Mouse (Mus musculus) heart, postnatal 10 days (tissue): ENCODE results near the gene Fkbp8. TPM values are rescaled to one million over a fixed set of nuclear protein-coding genes. Genes with fewer than 3 reads are reported as not detected.

Experiments used
- DNase-seq, 2 experiments: peaks; one replicate each; pipeline ENCODE4 v3.0.0; 2021
- intact Hi-C: fragments of 180-260 bp; cut with DNase I; formaldehyde crosslinking; loops from one replicate; pipeline ENCODE4 v1.15.1; 2025
- total RNA-seq, 2 experiments: library from RNA; stranded (reverse); gene quantifications; 2 replicates each; pipeline ENCODE4 v1.2.3; 2021

Fkbp8 gene
- total RNA-seq, 2 experiments from 2014 or later: 185 to 190 TPM

DNA sequence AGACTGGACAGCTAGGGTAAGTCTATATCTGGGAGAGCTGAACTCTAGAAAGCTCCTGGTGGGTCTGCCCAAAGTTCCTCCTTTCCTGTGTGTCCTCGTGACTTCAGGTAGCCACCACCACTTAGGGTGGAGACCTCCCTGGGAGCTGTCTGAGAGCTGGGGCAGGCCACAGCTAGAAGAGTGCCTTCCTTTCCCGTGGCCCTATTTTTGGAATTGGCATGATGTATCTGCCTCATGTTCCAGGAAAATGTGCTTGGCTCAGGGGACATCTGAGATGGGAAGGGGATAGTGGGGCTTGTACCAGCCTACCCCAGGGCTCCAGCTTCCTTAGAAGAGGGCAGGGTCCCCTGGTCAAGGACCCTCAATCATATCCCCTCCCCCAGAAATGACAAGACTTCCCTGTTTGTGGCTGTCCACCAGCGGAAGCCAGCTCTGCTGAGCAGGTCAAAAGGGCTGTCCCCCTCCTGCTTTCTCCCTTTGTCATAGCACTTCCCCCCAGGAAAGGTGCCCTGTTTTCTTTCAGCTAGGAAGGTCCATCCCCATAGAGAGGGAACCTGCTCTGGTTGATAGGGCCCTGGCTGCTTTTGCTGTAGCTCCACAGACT lies 24.1 kb downstream of the Fkbp8 start:
- intact Hi-C loops: no loop called here
- peak; percentile 60 to 73 for DNase-seq

DNA sequence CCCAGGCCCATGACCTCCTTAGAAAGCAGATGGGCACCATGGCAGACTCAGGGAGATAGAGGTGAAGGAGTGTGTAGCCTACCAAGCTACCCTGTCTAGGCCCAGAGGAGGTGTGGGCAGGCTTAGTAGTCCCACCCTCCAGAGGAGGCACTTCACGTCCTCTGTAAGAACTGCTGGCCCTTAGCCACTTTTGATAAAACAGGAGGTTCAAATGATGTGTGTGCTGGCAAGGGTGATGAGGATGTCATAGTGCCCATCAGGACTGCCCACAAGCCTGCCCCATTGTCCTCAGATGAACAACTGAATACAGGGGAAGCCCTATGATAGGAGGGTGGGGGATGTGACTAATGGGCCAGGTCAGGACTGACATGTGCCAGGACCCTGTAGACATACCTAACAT lies 25.3 kb downstream of the Fkbp8 start:
- intact Hi-C loops: no loop called here
- DNase-seq: peak; percentile 70

DNA sequence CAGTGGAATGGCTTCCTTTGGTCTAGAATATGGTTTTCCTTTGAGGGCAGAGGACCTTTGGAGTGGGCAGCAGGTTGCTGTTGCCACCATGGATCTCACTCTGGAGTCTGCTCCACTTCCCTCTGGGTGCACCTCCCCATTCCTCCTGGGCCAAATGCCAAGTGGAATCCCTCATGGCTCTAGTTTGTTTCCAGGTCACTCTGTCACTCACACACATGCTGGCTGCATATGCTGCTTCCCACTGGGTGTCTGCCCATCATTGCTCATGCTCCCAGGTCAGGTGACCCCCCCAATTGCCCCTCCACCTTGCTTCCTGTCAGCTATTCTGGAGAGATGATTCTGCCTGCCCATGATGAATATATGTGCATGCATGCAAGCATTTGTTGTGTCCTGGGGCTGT lies 26.2 kb downstream of the Fkbp8 start:
- DNase-seq: peak; percentile 88 to 89
- intact Hi-C loops: no loop called here

DNA sequence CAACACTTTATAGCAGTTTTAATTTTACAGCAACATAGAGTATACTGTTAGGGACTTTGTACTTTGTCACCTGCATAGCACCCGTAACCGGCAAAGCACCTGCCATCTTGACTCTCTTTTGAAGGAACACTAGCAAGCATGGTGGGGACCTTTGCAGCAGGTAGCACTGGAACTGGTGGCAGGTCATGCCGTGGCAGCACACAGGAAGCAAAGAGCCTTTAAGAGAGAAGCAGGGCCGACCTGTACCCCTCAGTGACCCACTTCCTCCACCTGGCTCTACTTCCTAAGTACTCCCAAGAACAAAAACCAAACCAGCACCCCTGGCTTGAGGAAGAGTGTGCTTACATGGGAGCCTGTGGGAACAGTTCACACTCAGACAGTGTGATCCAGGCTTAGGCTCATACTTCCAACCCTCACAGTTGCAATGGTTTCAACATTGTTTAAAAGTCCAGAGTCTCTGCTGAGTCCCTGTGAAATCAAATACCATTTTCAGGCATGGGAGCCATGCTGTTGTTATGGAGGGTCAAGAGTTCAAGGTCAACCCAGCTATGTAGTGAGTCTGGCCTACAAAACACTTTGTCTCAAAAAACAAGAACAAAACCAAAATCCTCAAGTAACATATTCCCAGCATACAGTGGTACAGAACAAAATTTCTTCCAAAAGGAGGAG lies 27.7 kb downstream of the Fkbp8 start:
- DNase-seq: no peak
- intact Hi-C loops: no loop called here

DNA sequence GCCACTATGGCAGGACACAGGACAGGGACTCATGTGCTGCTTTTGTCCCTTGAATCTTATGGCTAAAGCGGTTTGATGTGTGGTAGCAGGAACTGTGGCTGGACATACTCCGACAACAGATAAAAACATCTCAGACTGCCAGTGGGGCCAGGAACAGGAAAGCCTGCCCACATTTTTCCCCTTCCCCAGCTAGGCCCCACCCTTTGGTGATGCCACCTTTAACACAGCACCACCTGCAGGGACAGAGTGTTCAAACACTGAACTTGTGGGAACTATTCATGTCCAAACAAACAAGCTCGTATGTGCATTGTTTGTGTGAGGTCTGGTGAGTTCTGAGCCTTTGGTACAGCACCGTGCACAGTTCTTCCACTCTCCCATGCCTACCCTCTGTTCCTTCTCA lies 30.8 kb downstream of the Fkbp8 start:
- DNase-seq: peak; percentile 61 to 65
- intact Hi-C loops: no loop called here

DNA sequence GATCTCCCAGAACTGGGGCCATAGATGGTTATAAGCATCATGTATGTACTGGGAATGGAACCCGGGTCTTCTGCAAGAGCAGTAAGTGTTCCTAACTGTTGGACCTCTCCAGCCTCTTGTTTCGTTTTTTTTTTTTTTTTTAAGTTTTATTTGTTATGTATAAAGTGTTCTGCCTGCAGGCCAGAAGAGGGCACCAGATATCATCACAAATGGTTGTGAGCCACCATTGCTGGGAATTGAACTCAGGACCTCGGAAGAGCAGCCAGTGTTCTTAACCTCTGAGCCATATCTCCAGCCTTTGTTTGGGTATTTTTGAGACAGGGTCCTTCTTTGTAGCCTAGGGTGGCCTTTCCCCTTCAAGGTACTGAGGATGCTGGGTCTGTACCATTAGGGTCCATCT lies 31.5 kb downstream of the Fkbp8 start:
- intact Hi-C loops: no loop called here
- DNase-seq: no peak

DNA sequence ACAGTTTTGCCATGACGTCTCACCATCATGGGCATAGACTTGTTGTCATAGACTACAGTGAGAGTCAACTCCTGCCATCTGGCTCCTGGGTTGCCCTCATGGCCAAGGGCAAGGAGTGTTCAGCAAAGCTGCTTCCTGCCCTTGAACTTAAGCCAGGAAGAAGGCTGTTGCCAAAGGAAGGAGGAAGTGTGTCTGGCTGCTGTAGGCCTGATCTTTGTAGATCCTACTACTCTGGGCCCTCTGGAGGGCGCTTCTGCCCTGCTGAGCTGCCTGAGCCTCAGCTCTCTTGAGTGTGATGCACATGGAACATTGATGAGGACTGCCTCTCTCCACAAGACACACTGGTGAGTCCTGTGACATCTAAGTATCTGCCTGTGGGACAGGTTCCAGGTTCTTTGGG lies 32.6 kb downstream of the Fkbp8 start:
- DNase-seq: peak; percentile 79
- intact Hi-C loops: loop anchor here (1.0 kb wide), 1 partner anchor 25 kb away; no protein-coding TSS in a partner anchor

DNA sequence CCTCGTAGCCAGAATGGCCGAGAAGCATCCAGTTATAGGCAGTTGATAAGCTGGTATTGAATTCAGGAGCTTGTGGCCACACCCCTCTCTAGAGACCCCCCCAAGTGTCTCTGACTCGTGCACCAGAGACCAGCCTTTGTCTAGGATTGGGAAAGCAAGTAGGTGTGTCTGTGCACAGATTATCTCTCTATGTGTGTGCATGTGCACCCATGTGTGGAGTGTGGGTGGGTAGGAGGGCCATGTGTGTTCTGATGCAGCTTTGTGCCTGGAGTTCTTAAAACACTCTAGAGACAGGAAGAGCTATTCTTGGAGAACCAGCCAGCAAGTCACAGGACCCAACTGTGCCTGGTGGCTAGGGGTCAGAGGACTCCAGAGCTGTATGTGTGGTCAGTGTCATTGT lies 33.0 kb downstream of the Fkbp8 start:
- DNase-seq: peak in 1 of 2 experiments; percentile 40
- intact Hi-C loops: loop anchor here (1.0 kb wide), 1 partner anchor 25 kb away; no protein-coding TSS in a partner anchor

DNA sequence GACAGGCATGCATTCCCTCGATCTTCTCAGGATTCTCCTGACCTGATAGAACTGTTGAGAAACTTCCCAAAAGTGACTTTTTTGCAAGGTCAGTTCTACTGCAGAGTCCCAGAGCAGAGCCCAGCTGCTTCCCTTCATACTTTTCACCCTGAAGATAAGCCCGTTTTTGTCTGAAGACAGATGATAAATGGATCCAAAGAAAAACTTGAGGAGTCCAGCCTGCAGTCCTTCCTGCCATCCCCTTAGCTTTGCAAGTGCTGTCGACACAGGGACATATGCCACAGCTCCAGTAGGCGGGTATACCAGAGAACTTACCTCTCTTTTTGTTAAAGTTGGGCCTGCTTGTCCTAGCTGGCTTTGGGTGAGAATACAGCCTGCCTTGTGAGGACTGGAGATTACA lies 33.8 kb downstream of the Fkbp8 start:
- peak; percentile 40 to 42 for DNase-seq
- intact Hi-C loops: no loop called here

DNA sequence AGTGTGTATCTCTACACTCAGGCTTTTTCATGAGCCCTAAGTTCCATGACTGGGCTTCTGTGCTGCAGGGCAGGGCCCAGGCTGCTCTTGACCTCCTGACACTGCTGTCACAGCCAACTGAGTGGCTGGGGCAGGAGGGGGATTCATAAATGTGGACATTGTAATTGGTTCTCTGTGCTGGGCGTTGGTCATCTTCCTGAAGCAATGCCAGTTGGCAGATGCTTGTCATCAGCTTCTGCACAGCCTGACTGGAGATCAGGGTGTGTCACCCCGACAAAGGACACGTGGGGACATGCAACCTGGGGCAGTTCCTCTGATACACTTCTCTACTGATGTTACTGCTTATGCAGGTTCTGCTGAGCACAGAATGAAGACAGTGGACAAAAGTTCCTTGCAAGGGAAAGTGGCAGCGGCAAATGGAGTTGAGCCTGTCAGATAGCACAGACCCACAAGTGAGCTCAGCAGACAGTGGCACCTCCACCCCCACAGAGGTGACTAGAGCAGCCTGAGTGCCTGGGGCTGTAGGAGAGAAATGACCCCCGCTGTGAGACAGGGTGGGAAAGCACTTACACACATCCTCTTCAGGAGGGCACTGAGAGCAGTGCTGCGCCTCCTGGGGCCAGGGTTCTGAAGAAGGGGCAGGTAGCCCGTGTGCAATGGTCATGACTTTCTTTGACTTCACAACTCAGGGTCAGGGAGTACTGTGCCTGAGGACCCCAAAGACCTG lies 34.4 kb downstream of the Fkbp8 start:
- intact Hi-C loops: no loop called here
- peak; percentile 79 to 82 for DNase-seq

DNA sequence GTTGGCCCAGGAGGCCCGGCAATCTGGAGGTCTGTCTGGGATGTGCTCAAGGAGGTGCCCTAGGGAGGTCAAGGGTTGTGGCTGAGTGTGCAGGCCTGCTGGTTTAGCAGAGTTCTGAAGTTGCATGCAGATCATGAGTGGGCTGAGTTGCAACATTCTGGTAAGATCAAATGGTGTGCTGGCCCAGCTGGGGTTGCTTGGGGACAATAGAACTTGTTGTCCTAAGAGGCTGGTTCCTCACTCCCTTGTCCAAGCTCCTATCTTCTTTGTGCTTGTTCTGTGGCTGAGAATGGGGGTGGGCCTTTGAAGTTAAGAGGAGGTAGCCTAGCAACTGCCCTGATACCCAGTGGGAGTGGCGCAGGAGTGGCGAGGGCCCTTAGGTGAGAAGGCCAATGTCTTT lies 35.3 kb downstream of the Fkbp8 start:
- peak in 1 of 2 experiments; percentile 56 for DNase-seq
- intact Hi-C loops: no loop called here

DNA sequence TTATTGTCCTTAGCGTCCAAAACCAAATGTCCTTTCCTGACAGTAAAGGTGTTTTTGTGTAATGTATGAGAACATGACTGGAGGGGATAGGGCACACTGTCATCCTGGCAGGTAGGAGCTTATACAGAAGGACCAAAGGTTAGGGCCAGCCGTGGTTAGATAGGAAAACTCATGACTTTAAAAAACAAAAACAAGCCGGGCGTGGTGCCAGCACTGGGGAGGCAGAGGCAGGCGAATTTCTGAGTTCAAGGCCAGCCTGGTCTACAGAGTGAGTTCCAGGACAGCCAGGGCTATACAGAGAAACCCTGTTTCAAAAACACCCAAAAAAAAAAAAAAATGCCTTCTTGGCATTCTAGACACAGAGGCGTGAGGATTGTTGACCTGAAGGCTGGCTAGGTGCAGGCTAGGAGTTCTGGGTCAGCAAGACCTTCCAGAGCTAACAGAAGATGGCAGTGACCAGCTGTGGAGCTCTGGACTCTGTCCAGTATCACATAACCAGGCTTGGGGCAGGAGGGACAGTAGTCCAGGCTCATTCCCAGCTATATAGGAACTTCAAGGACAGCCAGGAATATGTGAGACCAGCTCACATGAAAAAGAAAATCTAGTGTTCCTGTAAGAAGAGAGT lies 36.4 kb downstream of the Fkbp8 start:
- intact Hi-C loops: no loop called here

DNA sequence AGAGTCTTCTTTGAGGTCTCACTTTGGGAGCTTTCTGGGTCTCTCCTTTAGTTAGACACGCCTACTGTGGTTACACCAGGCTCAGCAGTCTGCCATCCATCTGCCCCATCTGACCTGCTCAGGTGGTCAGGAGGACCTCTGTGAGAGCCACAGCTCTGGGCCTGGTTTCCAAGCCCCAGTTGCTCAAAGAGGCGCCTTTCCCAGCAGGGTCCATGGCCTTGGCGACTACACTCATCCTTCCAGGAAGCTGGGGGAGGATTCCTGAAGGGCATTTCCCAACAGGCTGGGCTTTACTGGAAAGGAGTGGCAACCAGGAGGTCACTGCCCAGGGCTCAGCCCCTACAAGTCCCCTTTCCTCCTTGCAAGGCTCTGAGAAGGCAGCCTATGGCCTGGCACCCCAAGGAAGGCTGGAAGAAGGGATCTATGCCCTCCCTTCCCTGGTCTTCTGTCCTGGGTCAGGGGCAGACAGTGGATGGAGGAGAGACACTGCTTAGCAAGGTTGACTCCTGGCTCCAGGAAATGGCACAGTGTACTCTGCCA lies 37.2 kb downstream of the Fkbp8 start:
- no peak for DNase-seq
- intact Hi-C loops: no loop called here

More for the DNA sequence above, 36.4 kb downstream of the Fkbp8 start:
- no peak for DNase-seq

DNA sequence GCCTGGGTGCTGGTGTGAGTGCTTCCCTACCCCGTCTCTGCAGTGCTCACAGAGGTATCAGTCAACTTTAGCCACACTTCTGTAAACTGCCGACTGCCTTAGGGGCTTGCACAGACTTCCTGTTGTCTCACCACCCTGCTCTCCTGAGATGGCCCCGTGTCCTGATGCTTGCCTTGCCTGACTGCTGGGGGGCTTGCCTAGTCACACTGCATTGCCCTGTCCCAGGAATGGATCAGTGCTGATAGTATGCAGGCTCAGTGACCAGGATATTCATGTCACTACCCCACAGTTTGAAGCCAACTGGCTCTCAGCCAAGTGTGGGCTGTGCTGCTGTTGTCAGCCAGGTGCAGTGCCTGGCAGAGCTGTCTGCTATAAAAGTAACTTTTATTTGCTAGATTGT lies 38.0 kb downstream of the Fkbp8 start:
- DNase-seq: peak; percentile 66 to 75
- intact Hi-C loops: no loop called here

DNA sequence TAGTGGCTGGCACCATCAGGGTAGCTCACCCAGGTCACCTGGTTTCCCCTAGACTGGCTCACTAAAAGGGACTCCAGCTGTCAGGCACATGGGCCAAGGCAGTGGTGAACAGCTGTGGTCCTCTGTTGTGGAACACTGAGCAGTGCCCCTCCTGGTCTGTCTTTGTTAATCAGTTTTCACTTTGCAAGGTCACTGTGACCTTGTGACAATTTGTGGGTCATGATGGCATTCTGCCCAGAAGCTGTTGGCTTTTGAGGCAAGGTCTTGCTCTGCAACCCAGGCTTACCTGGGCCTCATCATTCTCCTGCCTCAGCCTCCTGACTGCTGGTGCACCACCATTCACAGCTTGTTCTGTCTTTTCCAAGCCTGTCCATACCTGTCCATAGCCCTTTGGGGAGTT lies 42.8 kb downstream of the Fkbp8 start:
- intact Hi-C loops: no loop called here
- no peak for DNase-seq

DNA sequence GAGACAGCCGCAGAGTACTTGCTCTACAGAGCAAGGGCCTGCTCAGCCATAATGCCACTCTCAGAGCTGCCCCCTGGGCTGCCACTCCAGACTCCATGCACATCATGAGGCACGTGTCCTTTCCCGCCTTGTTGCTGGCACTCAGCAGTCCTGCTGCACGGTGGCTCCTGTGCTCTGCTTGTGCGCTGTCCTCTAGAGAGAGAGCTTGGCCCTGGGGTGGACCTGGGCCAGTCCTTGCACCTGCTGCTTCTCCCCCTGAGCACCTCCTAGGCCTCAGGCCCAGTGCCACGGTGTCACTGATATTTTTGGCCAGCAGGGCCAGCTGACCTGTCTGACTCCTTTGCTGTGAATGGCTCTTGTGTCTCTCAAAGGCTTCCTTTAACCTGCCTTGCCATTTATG lies 43.5 kb downstream of the Fkbp8 start:
- intact Hi-C loops: no loop called here
- peak; percentile 76 to 85 for DNase-seq

DNA sequence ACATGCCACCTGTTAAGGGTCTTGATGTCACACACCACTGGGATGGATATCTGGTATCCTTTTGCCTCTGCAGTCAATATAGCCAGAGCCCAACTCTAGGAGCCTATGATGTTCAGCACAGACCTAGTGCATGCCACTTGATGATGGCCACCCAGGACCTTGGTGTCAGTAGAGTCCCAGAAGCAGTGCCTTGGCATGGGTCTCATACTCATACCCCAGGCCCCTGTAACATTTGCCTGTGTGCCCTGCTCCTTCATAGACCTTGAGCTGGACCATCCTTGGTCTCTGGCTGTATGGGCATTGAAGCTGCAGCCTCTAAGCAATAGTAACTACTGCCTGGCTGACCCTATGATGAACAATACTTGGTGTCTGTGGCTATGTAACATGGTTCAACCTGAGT lies 46.8 kb downstream of the Fkbp8 start:
- intact Hi-C loops: no loop called here
- DNase-seq: no peak

DNA sequence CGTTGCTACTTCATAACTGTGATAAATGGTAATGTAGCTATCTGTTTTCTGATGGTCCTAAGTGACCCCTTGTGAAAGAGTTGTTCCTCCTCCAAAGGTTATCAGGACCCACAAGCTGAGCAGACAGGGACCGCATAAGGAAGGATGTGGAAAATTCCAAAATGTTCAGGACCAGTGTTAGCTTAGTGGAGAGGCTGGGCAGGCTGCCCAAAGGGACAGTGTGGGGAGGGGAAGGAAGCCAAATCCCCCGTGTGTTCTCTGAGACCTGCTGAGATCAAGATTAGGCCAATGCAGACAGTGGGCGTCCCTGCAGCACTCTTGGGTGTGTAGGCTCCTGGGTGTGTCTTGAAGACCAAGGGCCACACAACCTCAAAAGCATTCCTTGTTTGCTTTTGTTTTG lies 47.4 kb downstream of the Fkbp8 start:
- DNase-seq: peak; percentile 61 to 68
- intact Hi-C loops: no loop called here

DNA sequence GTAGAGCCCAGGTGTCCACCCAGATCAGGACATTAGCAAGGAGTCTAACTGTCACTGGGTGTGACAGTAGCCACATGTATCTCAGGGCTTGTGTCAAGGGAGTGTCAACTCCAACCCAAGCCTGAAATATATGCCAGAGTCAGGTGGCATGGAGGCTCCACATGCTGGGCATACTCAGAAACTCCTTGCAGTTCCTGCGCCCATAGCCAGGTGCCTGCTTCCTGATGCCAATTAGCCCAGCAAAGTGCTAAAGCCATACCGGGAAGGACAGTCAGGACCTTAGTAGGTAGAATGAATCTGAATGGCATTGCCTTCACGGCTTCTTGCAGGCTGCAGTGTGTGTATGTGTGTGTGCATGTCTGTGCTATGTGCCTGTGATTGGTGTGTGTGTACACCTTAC lies 49.7 kb downstream of the Fkbp8 start:
- intact Hi-C loops: no loop called here
- no peak for DNase-seq

DNA sequence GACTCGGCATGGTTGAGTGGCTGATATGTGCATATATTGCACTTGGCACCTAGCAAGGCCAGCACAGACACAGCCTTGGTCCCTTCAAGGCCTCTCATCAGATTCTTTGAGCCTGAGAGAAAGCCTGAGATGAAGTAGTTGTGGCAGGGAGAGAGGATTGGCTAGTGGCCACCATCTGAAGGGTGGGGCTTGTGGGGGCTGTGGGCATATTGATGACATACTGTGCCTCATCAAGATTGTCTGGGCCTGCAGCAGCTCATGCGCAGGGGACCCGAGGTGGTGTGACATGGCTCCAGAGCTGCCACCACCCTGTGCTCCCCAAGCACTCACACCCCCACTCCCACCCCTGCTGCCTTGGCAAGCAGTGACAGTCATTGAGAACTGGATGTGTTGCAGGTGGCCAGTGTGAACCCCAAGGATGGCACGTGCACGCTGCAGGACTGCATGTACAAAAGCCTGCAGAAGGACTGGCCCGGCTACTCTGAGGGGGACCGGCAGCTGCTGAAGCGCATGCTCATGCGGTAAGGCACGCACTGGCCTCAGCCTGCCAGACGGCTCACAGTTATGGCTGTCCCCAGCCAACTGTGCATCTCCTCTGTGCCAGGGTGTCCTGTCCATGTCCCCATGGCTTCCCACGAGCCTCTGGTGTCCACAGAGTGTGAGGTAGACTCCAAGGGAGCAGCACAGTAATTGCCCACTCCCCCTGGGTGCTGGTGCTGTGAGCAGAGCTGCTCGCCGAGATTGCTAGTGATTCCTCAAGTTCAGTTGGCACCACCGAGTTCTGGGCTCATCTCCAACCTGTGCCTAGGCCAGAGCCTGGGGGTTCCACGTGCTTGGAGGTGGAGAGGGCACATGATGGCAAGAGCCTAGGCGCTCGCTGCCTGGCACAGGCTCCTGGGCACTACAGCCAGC lies 56.2 kb downstream of the Fkbp8 start:
- intact Hi-C loops: no loop called here
- DNase-seq: no peak
